Mouse (Mus musculus) embryonic fibroblast, embryonic 13.5 days (primary cell): ENCODE data around the gene Tmem167b.

Experiments
- CTCF ChIP-seq: IDR thresholded peaks from 2 replicates; pipeline ENCODE4 v1.5.1; 2011; ENCODE audit warnings: mild to moderate bottlenecking, control low read depth, low read length, moderate library complexity, borderline replicate concordance; ENCODE audit not compliant: insufficient read depth
- POLR2A ChIP-seq: IDR thresholded peaks from 2 replicates; pipeline ENCODE4 v1.6.1; 2011; ENCODE audit warnings: low read depth, mild to moderate bottlenecking, control low read depth, low read length, moderate library complexity

DNA sequence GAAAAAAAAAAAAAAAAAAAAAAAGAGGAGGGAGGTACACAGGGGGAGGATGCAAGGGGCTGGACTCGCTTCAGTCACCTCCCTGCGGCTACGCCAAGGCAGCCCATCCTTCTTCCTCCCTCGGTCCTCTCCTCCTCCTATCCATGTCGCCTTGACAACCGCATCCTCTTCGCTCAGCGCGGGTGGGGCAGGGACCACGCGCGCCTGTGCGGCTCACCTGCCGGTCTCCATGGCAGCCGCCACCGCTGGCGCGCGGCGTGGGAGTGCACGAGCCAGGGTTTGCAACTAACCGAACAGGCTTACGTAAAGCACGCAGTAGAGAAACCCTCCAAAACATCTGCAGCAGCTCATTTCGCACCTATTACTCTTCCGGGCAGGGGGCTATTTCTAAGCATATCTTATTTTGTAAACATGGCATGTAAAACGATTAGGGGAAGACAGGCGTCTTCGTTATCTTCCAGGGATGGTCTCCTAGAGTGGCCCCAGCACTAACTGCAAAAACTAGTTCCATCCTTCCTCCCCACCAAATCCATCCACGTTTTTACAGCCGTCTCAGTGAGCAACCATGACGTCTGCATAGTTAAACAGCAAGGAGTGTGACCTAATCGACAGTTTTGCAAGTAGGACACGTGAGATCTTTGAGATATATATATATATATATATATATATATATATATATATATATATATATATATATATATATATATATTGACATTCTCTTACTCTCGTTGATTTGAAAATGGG, 25.6 kb downstream of the Tmem167b start, which contains the start of gene 5330417C22Rik:
- no peak for TF ChIP-seq CTCF
- no peak for TF ChIP-seq POLR2A
